In the genomic region with DNA sequence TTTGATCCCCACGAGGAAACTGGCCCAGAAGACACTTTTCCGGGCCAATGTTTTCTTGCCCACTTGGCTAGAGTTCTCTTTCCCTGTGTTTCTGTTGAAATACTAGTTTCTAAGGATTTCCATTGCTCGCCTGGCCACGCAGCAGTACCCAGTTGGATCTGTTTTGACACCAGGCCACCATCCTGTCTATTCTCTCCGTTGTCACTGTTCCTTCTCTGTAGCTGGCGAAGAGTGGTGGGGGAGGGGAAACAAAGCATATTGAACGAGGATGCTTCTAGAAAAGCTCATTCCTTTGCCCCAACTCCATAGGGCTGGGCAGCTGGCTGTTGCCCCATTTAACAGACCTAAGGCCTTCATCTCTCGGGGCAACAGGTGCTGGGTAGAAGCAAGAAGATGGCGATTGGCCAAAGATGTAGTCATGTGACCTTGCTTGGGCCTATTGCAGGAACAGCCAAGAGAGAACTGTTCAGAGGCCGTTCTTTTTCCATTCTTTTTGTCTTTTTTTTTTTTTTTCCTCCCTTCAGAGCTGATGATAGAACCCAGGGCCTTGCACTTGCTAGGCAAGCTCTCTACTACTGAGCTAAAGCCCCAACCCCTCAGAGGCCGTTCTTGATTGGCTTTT, we compare ENCODE assay signal across 9 mouse cellular contexts.
DNase-seq lines count a peak whose midpoint lies in the region; ATAC-seq and TF ChIP-seq lines count a peak whose summit lies in the region.
"Had no signal": no experiment of that assay in that cellular context is flagged by ENCODE, and none has a peak within 500 bp of the region (broad histone marks: within the 10 kb centered on the region; RNA-seq: fewer than 3 reads in every experiment).

No protein-coding gene starts in this region.

- H3K9me3 ChIP-seq in forebrain, postnatal 0 days (ENCODE audit: low read length) = no peaks in the 10 kb centered on the region
- H3K9me3 ChIP-seq in forebrain, embryonic 13.5 days (replicated peaks) = no peaks in the 10 kb centered on the region
- no peaks in the 10 kb centered on the region for H3K9me3 ChIP-seq in midbrain, postnatal 0 days (ENCODE audit: low read length)
- no peaks in the 10 kb centered on the region for H3K9me3 ChIP-seq in midbrain, embryonic 10.5 days (replicated peaks)
- no peaks in the 10 kb centered on the region for H3K9me3 ChIP-seq in forebrain, embryonic 11.5 days (ENCODE audit: control insufficient read depth, low read length)
- H3K9me3 ChIP-seq: midbrain, embryonic 12.5 days had no signal

- intact Hi-C loops in gastrocnemius, adult 2 months (cut with DNase I) = loop anchor here (10.0 kb wide), 1 partner anchor 77 kb away; no protein-coding TSS in a partner anchor

- 0 out of 2 replicates have a peak, but pooled peaks cover 2% of the 10 kb centered on the region for H3K4me1 ChIP-seq in forebrain, postnatal 0 days (ENCODE audit: insufficient read depth)
- H3K4me1 ChIP-seq in forebrain, embryonic 13.5 days = peaks cover 4% of the 10 kb centered on the region
- H3K4me1 ChIP-seq in midbrain, postnatal 0 days (ENCODE audit: insufficient read depth, low read length) = peaks cover 3% of the 10 kb centered on the region; the same call in 1 of the 2 replicates
- H3K4me1 ChIP-seq in midbrain, embryonic 10.5 days = peaks cover 9% of the 10 kb centered on the region
- peaks cover under 1% of the 10 kb centered on the region; the same call in 1 of the 2 replicates for H3K4me1 ChIP-seq in forebrain, embryonic 11.5 days (replicated peaks; ENCODE audit: control insufficient read depth, insufficient read depth, low read length)

- no peak overlapping the region for H3K9ac ChIP-seq in forebrain, postnatal 0 days
- H3K9ac ChIP-seq in forebrain, embryonic 13.5 days = no peak overlapping the region
- no peak overlapping the region for H3K9ac ChIP-seq in midbrain, postnatal 0 days (replicated peaks; ENCODE audit: low read length, poor library complexity, severe bottlenecking)
- no peak overlapping the region for H3K9ac ChIP-seq in forebrain, embryonic 11.5 days (ENCODE audit: low read length)
- H3K9ac ChIP-seq: midbrain, embryonic 12.5 days had no signal

- no peak for TF ChIP-seq CTCF in forebrain, postnatal 0 days (IDR thresholded peaks at IDR 0.05; ENCODE audit: low read depth)
- no peak for TF ChIP-seq CTCF in midbrain, postnatal 0 days (IDR thresholded peaks at IDR 0.05)
- no peak for TF ChIP-seq CTCF in gastrocnemius, adult 2 months (IDR thresholded peaks at IDR 0.05)

- H3K4me3 ChIP-seq in forebrain, postnatal 0 days (ENCODE audit: low read depth, low read length) = no peak overlapping the region
- no peak overlapping the region for H3K4me3 ChIP-seq in forebrain, embryonic 13.5 days
- H3K4me3 ChIP-seq in midbrain, postnatal 0 days (ENCODE audit: low read depth, low read length) = no peak overlapping the region
- H3K4me3 ChIP-seq in midbrain, embryonic 10.5 days = no peak overlapping the region
- H3K4me3 ChIP-seq in gastrocnemius, adult 2 months = no peak overlapping the region
- no peak overlapping the region for H3K4me3 ChIP-seq in forebrain, embryonic 11.5 days (ENCODE audit: low read depth, low read length)
- H3K4me3 ChIP-seq: midbrain, embryonic 12.5 days had no signal

- DNase-seq in forebrain, postnatal 0 days = peak; percentile 64
- peak; percentile 76 for DNase-seq in midbrain, postnatal 0 days (ENCODE audit: low spot score)
- no peak for DNase-seq in midbrain, embryonic 10.5 days (ENCODE audit: low spot score)
- DNase-seq in gastrocnemius, adult 2 months = peak; percentile 40
- DNase-seq in thymus, postnatal 25 days = peak; percentile 65
- no peak for DNase-seq in embryo, embryonic 11 days
- no peak for DNase-seq in forebrain, embryonic 11.5 days (ENCODE audit: low spot score)

- no peaks in the 10 kb centered on the region for H3K36me3 ChIP-seq in forebrain, postnatal 0 days (ENCODE audit: insufficient read depth)
- H3K36me3 ChIP-seq in forebrain, embryonic 13.5 days (ENCODE audit: poor library complexity, severe bottlenecking) = no peaks in the 10 kb centered on the region
- H3K36me3 ChIP-seq in midbrain, postnatal 0 days (ENCODE audit: insufficient read depth, low read length) = no peaks in the 10 kb centered on the region
- H3K36me3 ChIP-seq in midbrain, embryonic 10.5 days = no peaks in the 10 kb centered on the region
- no peaks in the 10 kb centered on the region for H3K36me3 ChIP-seq in forebrain, embryonic 11.5 days (ENCODE audit: control insufficient read depth, insufficient read depth, low read length)
- H3K36me3 ChIP-seq: midbrain, embryonic 12.5 days had no signal

- no peaks in the 10 kb centered on the region; the same call in 1 of the 2 replicates for H3K27me3 ChIP-seq in forebrain, postnatal 0 days (ENCODE audit: insufficient read depth, low read length)
- H3K27me3 ChIP-seq in forebrain, embryonic 13.5 days = peaks cover 7% of the 10 kb centered on the region; the same call in 1 of the 2 replicates
- H3K27me3 ChIP-seq in midbrain, postnatal 0 days (ENCODE audit: insufficient read depth, low read length) = no peaks in the 10 kb centered on the region
- peaks cover 29% of the 10 kb centered on the region for H3K27me3 ChIP-seq in midbrain, embryonic 10.5 days (ENCODE audit: low read depth, poor library complexity, severe bottlenecking)
- H3K27me3 ChIP-seq in forebrain, embryonic 11.5 days (ENCODE audit: control insufficient read depth, insufficient read depth, low read length) = no peaks in the 10 kb centered on the region

- no peak overlapping the region for H3K4me2 ChIP-seq in forebrain, postnatal 0 days (ENCODE audit: low read depth)
- no peak overlapping the region for H3K4me2 ChIP-seq in forebrain, embryonic 13.5 days
- H3K4me2 ChIP-seq in midbrain, postnatal 0 days (ENCODE audit: low read depth, low read length, poor library complexity, severe bottlenecking) = no peak overlapping the region
- H3K4me2 ChIP-seq in forebrain, embryonic 11.5 days (ENCODE audit: low read depth, low read length, severe bottlenecking) = no peak overlapping the region
- H3K4me2 ChIP-seq: midbrain, embryonic 12.5 days had no signal

- peak; percentile 51 for ATAC-seq in forebrain, postnatal 0 days
- no peak for ATAC-seq in forebrain, embryonic 13.5 days
- ATAC-seq in midbrain, postnatal 0 days (ENCODE audit: low FRiP score) = 0 out of 2 replicates have a peak, but pooled peaks have one; percentile 41
- ATAC-seq in forebrain, embryonic 11.5 days (replicated peaks; ENCODE audit: low FRiP score) = no peak

- 52% methylated on average over 11 of the region's 11 CpGs for WGBS in forebrain, postnatal 0 days
- WGBS in forebrain, embryonic 13.5 days = 73% methylated on average over 11 of the region's 11 CpGs
- WGBS in midbrain, postnatal 0 days = 74% methylated on average over 11 of the region's 11 CpGs
- 81% methylated on average over 11 of the region's 11 CpGs for WGBS in midbrain, embryonic 10.5 days
- WGBS in forebrain, embryonic 11.5 days = 76% methylated on average over 11 of the region's 11 CpGs

- H3K27ac ChIP-seq in forebrain, postnatal 0 days (ENCODE audit: low read depth, low read length) = no peak overlapping the region
- no peak overlapping the region for H3K27ac ChIP-seq in forebrain, embryonic 13.5 days
- no peak overlapping the region; the same call in 1 of the 2 replicates for H3K27ac ChIP-seq in midbrain, postnatal 0 days (ENCODE audit: low read depth, low read length)
- H3K27ac ChIP-seq in midbrain, embryonic 10.5 days (replicated peaks) = no peak overlapping the region
- no peak overlapping the region for H3K27ac ChIP-seq in gastrocnemius, adult 2 months
- H3K27ac ChIP-seq in forebrain, embryonic 11.5 days (ENCODE audit: low read depth, low read length) = no peak overlapping the region
- H3K27ac ChIP-seq: midbrain, embryonic 12.5 days had no signal

Comparison
In these comparisons a context has a peak if more than half of its experiments do, and no peak if none do; other contexts are left out.
1. ATAC-seq: peak in forebrain, postnatal 0 days (single experiment) and midbrain, postnatal 0 days (single experiment); none in forebrain, embryonic 13.5 days (single experiment) and forebrain, embryonic 11.5 days (single experiment).
2. DNase-seq: peak in forebrain, postnatal 0 days (single experiment), midbrain, postnatal 0 days (single experiment), gastrocnemius, adult 2 months (single experiment) and thymus, postnatal 25 days (single experiment); none in midbrain, embryonic 10.5 days (single experiment), embryo, embryonic 11 days (single experiment) and forebrain, embryonic 11.5 days (single experiment).